Mouse (Mus musculus): ENCODE measurements around the gene Jkamp.
"Not testable (repeated sequence)": the region's sequence is repeated elsewhere in the genome, so short reads cannot be mapped to it uniquely, and the experiment has no call there.

DNA sequence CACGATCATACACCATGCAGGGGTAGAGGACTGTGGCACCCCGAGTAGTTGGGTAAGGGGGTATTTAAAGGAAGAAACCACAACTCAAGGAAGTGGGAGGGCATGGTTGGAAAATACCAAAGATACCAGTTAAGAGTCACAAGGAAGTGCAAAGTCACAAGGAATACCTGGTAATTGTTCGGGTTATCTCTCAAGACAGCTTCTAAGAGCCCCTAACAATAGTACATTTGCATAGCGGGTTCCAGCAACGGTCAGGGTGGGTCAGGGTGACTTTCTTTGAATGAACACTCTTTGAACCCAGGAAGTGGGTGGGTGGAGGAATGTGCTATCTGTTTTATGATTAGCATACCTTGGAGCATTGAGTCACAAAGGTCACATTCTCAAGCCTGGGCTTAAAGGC lies 35.2 kb upstream of the Jkamp start:
- TF ChIP-seq CTCF (IDR thresholded peaks at IDR 0.05); POLR2A (IDR thresholded peaks at IDR 0.05; ENCODE audit: insufficient read depth, low read depth, low read length); EP300 (IDR thresholded peaks at IDR 0.05; ENCODE audit: insufficient read depth, low read depth, low read length): not testable (repeated sequence)

Data from heart, adult 2 months (tissue).